Mouse (Mus musculus) liver (tissue): ENCODE data around the gene Fbxl16.

Experiments
- DNase-seq: peaks from one replicate; pipeline ENCODE4 v3.0.0-alpha.2; 2020; ENCODE audit warnings: mixed read lengths

The Fbxl16 gene

DNA sequence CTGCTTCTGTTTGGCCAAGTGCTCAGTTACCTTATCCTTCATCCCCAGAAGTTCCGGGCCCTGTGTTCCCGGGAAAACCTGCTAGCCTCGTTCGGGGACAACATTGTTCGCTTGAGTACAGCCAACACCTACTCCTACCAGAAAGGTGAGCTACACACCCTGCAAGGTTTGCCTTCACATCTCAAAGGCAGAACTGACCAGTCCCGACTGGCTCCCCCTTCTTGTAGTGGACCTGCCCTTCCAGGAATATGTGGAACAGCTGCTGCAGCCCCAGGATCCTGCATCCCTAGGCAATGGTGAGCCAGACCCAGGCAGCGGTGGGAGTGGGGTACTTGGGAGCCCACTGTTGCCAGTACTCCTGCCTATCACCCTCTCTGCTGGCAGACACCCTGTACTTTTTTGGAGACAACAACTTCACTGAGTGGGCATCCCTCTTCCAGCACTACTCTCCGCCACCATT lies 20.7 kb downstream of the Fbxl16 start:
- DNase-seq, result no peak

DNA sequence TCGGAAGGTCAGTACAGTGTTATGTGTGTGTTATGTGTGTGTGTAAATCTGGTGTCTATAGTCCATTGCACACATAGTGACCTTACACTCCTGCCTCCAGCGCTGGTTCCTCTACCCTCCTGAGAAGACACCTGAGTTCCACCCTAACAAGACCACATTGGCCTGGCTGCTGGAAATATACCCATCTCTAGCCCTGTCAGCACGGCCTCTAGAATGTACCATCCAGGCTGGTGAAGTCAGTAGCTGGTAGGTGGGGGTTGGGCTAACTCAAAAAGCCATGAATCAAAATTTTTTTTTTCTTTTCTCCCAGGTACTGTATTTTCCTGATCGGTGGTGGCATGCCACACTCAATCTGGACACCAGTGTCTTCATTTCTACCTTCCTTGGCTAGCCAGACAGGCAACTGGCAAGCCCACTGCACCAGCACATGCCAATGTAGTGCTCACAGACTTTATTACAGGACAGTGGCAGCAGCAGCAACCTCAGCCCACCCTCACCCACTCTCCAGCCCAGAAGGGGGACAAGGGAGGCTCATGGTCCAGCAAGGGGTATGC lies 21.4 kb downstream of the Fbxl16 start:
- no peak for DNase-seq

DNA sequence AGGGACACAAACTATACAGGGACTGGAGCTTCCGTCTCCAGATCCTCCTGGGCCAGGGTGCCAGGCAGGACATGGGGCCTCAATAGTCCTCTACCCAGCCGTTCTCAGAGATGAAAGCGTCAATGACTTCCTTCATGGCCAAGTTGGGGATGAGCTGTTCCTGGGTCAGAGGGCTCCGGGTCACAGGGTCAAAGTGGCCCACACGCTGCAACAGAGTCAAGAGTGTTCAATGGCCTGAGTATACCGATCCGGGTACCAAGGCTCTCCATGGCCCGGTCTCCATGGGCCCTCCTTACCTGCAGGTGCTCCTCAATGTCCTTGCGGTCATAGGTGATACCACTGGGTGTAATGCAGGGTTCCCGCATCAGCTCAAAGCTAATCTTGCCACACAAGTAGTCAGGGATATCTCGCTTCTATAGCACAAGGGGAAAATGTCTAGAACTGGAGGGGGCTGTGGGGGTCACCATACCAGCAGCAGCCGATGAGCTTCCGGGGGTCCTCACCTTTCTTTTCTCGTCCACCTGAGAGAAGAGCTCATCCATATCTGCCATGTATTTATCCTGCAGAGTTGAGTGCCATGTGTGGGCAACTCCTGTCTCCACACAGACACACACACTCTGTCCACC lies 22.0 kb downstream of the Fbxl16 start:
- DNase-seq, result no peak

DNA sequence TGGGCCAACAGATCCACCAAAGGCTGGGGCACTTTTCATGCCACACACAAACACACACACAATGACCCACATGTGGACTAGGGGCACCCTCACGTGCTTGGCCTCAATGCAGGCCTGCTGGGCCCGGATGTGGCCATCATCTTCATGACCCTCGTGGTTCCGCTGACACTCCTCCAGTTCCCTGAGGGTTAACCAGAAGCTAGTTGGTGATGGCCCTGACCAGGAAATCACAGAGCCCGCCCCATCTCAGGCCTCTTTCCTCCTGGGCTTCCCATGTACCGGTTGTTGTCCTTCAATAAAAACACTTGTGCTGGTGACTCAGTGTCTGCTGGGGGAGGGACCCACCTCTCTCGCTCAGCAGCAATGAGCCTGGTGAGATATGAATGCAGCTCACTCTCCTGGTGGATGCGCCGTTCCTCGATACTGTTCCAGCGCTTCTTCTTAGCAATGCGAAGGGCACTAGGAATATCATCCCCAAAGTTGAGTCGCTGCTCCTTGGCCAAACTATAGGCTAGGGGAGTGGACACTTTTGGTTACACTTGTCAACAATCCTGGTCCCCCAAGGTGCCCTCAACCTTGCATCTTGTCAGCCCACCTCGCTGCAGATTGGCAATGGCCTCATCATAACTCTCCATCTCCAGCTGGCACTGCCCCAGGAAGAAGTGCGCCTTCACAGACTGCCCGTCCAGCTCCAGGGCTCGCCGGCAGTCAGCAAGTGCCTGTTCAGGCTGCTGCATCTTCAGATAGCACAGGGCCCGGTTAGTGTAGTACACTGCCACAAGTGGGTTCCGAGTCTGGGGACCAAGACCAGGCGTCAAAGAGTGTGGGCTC lies 22.8 kb downstream of the Fbxl16 start:
- DNase-seq, result no peak

DNA sequence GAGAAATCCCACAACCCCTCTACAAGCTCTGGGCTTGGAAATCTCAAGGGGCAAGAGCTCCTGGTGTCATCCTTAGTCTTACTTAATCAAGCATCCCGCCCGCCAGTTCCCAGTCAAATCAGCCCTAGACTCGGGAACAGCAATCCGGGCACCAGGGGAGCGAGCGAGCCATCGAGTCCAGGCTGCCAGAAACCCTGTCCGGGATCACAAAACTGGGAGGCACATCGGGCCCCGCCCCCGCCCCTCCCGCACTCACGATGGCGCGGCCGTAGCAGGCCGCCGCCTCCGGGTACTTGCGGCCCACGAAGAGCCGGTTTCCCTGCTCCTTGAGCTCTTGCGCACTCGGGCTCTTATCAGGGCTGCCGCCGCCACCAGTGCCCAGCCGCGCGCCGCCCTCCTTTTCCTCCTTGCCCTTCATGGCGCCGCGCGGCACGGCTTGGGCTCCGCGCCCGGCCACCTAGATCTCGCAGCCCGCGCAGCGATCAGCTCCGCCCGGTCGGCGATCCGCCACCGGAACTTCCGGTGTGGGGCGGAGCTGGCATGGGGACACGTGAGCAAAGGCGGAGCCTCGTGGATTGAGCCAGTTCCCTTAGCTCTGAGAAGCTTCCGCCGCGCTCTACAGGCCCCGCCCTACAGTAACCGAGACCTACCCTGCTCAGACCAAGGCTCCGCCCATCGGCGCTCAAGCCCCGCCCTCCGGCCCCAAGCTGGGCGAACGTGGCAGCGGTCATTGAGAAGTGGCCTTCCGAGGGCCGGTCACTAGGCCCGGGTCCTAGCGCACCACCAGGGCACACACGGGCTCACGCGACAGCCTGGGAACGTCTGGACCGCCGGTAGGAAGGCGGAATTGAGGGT lies 23.8 kb downstream of the Fbxl16 start:
- peak; percentile 100 for DNase-seq

DNA sequence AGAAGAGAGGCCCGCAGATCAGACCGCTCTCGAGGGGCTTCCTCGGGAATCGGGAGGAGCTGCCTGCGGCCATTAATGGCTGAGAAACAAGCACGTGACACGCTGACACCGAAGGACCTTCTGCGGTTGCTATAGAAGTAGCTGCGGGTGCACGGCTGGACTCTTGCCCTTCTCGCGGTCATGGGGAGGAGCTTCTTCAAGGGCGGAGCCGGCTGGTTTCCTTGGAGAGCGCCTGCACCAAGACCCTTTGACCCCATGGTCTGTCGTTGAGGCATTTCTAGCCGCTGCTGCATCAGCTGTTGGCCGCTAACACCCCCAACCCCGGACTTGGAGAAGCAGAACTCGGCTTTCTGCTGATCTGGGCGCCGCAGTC lies 24.4 kb downstream of the Fbxl16 start, which contains the start of gene Stub1:
Gene Stub1 (minus strand): TSS at position 114 of the 373 bp plus-strand sequence.
- peak; percentile 87 for DNase-seq

DNA sequence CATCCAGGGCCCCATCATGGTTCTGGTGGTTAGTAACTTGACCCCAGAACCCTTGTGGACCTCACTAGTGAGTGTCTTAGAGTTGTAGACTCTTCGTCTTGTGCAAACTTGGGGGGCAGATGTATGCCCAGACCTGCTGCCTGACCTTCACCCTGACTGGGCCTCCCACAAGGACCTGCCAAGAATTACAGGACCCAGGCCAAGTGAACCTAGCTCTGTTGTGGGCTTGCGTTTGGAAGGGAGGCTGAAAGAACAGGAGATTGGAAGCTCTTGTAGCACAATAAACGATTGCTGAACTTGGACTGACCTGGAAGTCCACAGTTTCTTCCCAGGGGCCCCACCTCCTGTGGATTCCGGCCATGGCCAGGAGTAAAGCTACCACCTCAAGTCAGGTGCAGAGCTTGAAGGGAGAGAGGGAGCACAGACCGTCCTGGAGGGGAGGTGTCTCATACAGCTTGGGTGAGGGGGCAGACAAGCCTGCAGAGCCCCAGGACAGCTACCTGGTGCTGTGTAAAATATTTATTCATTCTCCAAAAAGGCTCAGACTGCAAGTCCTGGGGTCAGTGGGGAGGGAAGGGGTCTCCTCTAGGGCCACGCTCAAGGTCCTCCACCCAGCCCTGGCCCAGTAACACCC lies 25.2 kb downstream of the Fbxl16 start:
- no peak for DNase-seq

DNA sequence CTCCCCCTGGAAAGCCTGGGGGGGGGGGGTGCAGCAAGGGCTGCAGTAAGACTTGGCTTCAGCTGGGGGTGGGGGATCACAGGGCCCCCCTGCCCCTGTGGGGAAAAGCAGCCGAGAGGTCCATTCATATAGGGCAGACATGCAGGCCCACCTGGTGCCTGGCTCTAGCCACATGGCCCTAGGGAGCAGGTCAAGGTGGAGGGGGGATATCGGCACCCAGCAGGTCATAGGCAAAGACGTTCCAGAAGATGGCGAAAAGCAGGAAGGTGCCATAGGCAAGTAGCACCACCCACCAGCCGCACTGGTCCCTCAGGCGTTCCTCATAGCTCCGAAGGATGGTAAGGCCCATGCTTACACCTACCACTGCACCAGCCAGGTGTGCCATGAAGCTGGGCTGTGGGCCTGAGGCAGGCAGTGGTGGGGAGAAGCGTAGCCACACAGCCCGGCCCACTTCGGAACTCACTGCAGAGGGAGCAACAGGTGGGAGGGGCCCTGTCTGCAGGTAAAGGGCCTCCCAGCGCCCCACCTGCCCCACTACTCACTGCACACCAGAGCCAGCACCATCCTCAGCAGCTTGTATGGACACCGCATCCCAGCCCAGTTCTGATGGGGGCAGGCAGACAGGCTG lies 25.8 kb downstream of the Fbxl16 start:
- DNase-seq, result no peak

DNA sequence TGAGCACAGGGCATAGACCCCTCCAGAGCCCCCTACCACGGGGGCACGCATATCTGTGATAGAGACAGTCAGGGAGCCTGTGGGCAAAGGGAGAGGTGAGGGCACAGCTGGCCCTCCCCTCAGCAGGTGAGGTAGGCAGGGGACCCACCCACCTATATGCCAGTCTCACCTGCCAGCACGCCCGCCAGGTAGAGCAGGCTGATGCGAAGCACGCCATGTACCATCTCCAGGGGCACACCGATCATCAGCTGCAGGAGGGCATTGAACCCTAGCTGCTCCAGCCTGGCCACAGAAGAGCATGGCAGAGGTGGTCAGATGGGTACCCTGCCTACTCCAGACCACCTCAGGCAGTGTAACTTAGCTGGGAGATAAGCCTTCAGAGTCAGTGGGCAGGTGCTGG lies 26.4 kb downstream of the Fbxl16 start:
- DNase-seq, result no peak

DNA sequence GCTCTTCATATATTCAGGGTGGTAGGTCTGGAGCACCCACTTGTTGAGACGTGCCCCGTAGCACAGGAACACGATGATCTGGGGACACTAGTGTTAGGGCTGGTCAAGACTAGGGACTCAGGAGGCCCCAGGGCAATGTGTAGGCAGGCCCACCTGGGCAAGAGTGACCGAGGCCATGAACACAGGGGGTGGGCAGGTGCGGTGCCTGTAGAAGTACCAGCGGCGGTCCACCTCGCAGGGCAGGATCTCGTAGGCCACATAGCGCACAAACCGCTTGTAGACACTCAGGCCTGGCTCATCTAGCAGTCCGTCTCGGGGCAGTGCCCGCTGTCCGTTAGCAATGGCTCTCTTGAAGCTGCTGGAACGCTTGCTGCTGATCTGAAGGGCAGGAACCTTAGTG lies 26.9 kb downstream of the Fbxl16 start:
- no peak for DNase-seq

DNA sequence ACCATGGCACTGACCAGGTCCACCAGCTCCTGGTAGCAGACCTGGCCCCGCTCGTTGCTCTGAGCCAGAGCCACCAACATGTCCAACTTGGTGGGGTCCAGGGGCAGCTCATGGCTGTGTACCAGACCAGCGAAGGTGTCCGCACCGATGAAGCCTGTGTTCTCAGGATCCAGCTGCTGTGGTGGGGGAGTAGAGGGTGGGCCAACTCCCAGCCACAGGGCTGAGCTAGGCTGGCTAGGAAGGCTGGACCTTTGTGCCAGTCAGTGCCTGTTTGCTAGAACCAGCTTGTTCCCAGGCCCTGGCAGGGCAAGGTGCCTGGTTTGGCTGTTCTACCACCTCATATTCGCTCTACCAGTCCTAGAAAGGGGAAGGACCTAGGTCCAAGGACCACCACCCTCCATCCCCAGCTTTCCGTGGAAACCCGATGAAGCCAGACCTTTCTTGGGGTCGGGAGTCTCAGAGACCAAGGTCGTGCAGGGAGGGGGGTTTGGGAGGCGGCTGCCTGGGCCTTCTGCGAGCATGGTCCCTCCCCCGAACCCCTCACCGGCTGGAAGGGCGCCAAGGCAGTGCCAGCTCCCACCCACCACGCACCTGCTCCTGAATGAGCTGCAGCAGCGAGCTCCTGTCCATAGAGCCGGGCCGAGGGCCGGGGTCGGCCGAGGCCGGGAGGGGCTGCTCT lies 27.7 kb downstream of the Fbxl16 start:
- no peak for DNase-seq

DNA sequence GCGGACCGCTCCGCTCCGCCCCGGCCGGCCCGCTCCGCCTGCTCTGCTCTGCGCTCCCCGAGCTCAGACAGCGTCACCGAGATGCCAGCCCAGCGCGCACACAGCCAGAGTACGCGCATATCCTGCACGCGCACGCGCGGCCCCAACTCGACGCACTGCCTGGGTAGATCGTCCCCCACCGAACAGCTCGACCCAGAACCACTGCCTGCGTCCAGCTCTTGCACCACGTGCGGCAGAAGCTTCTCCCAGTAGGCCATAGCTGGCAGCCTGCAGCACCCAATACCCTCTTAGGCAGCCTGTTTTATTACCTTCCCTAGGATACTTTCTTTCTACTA lies 28.2 kb downstream of the Fbxl16 start, which contains the start of gene Rhbdl1:
Gene Rhbdl1 (minus strand): TSS at position 220 of the 335 bp plus-strand sequence.
- DNase-seq, result peak; percentile 60

DNA sequence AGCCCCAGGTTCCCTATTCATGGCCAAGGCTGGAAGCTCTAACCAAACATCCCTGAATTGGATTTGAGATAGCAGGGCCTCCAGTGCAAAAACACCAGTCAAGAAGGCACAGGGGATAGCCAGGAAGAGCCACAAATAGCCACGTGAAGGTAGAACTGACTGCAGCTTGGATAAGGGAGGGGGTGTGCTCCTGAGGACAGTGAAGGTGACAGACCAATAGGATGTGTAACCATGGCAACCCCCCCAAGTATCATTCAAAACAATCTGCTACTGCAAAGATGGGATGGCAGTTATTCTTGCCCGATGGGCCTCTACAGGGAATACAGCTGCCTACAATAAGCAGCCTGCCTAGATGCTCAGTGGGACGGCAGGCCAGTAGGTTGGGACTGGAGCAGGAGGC lies 28.6 kb downstream of the Fbxl16 start:
- DNase-seq, result no peak

DNA sequence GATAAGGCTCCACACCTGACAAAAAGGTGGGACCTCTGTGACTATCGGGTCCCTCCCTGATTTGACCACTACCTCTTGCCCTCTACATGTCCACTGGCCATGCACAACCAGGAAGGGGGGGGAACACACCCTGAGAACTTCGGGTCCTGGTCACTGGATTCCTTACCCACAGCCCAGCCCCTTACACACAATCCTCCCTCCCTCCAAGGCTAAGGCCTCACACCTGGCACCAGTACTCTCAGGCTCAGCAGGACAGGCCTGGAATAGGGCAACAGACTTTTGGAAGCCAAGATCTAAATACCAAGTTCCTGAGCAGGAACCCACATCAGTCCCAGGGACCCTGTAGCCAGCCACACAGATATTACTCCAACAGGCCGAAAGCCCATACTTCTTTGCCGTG lies 30.0 kb downstream of the Fbxl16 start:
- no peak for DNase-seq

DNA sequence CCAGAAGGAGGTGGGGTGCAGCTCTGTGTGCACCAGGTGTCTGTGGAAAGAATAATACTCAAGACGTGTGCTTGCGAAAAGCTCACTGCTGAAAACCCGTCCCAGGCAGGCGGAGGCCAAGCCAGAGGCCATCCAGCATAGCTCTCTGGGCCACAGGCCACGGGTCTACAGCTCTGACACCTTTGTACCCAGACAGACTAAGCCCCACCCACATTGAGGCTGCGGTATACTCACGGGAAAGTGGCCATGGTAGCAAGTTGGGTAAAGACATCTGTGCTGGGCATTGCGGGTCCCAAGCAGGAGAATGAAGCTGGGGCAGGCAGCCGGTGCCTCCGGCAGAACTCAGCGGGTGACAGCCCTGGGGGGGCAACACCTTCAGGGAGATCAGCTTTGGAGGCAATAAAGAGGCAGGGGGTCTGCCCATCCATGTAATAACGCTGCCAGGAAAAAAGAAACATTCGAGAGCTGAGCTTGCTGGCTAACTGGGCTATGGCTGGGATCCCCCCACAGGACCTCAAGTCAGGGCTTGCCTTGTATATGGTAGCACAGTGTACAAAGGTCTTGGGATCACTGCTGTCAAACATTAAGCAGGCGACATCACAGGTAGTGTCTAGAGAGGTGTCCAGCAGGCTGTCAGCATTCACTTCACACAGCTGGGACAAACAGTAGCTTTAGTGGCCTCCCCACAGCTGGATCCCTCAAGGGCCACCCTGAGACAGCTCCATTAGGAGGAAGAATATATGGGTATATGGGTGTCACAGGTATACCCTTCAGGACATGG lies 30.8 kb downstream of the Fbxl16 start:
- DNase-seq, result peak; percentile 32

DNA sequence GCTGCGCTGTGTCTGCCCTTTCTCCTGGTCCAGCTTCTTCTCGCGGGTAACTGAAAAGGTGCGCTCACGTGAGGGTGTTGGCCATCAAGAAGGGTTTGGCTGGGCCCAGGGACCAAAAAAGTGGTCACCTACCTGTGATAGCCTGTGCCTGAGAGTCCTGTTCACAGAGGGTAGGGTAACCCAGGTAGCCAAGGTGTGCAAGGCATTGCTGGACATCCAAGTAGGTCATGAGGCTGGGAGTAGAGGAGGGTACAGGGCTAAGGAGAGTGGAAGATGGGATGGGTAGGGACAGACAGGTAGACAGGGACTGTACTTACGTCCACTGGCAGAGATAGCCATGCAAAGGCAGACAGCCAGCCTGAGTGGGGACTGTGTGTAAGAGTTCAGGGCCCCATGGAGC lies 31.6 kb downstream of the Fbxl16 start:
- DNase-seq, result no peak

DNA sequence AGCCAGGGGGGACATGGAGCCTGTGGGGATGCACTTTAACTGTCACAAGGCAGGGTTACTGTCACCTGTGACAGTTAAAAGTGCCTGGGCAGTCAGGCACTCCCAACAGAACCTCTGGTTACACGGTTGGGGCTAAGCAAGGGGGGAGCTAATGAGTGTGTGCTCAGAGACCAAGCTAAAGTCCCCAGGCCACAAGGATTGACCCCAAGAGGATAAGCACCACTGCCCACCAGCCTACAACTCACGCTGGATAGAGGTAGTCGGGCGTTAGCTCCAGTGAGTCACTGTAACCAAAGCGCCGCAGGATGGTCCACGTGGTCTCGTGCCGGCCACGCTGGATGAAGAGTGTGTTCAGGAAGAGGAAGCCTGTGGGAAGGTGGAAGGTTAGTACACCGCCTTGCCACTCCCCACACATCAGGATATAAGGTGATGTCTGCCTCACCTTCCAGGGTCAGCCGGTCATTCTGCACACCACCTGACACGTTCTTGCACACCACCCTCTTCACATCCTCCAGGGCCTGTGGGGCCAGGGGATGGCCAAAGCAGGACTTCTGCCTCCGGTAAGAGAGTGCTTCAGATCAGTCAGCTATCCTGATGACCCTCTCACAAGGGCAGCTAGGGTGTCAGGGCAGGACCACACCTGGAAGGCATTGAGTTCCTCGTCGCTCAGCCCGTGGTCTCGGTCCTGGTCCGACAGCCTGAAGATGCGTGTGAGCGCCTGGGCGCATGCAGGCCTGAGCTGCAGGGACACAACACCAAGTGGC lies 32.4 kb downstream of the Fbxl16 start, which contains the start of gene Gm20683:
Gene Gm20683 (minus strand): TSS at position 647 of the 764 bp plus-strand sequence.
- DNase-seq, result no peak

DNA sequence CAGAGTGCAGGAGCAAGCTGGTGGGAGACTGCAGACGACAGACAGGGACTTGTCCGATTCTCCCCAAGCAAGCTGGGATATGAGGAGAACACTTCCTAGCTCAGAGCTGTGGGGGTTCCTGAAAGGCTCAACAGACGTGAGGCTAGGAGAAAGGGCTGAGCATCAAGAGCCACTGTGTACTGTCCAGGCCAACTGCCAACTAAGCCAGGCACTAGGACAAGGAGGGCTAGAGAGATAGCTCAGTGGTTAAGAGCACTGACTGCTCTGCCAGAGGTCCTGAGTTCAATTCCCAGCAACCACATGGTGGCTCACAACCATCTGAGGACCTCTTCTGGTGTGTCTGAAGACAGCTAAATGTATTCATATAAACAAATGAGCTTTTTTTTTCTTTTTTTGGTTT lies 33.6 kb downstream of the Fbxl16 start:
- DNase-seq, result no peak

DNA sequence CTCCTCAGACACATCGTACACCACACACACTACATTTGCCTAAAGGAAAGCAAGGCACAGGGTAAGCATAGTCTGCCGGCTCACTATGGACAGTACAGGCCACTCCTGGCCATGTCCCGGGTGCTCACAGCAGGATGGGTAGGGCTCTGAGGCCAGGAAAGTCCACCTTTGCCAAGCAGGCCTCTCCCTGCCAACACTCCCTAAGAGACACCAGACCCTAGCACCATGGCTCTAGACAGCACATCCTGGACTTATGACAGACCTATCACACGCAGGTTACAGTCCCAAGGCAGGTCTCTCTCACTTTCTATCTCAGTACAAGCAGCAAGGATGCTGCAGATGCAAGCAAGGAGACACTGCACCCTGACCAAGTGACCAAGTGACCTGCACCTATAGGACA lies 34.2 kb downstream of the Fbxl16 start:
- no peak for DNase-seq
